Mouse (Mus musculus) liver, embryonic 14.5 days (tissue): ENCODE measurements around the gene Hipk2. TPM values are rescaled to one million over a fixed set of nuclear protein-coding genes. Genes with fewer than 3 reads are reported as not detected.

ENCODE experiments used
- ATAC-seq: fragments of 200-750 bp; cut with Nextera tagmentation; 2 replicates; pipeline ENCODE4 v1.8.0; 2017; ENCODE audit warnings: moderate number of reproducible peaks, mild to moderate bottlenecking, moderate library complexity; ENCODE audit not compliant: insufficient read depth
- DNase-seq, 3 experiments: peaks; one replicate each; pipeline ENCODE4 v3.0.0-alpha.2; 2012 to 2013; ENCODE audit warnings: low read depth in 3 of 3, low spot score in 3 of 3
- H3K27ac ChIP-seq: fragments of 300-500 bp; sonication (generic); 2 replicates; pipeline ENCODE4 v1.5.1; 2014; ENCODE audit warnings: moderate library complexity, mild to moderate bottlenecking, control low read depth, inconsistent platforms
- H3K27me3 ChIP-seq: fragments of 300-500 bp; sonication (generic); 2 replicates; pipeline ENCODE4 v1.6.1; 2014; ENCODE audit warnings: mild to moderate bottlenecking, low read length, moderate library complexity; ENCODE audit not compliant: control insufficient read depth, insufficient read depth
- H3K36me3 ChIP-seq: fragments of 300-500 bp; sonication (generic); replicated peaks from 2 replicates; pipeline ENCODE4 v1.6.1; 2014; ENCODE audit warnings: low read depth; ENCODE audit not compliant: control insufficient read depth, insufficient read depth
- H3K4me1 ChIP-seq, 2 experiments: fragments of 200-500 bp in 1 of 2; fragments of 300-500 bp in 1 of 2; sonication (generic) in 1 of 2; replicated peaks; 2 replicates each; pipeline ENCODE4 v1.6.1; 2012 to 2014; ENCODE audit warnings: antibody characterized with exemption in 1 of 2, inconsistent platforms in 1 of 2, low read length in 1 of 2; ENCODE audit not compliant: control insufficient read depth in 2 of 2, insufficient read depth in 2 of 2
- H3K4me2 ChIP-seq: fragments of 300-500 bp; sonication (generic); 2 replicates; pipeline ENCODE4 v1.6.1; 2014; ENCODE audit warnings: low read depth, mild to moderate bottlenecking, control low read depth, moderate library complexity
- H3K4me3 ChIP-seq, 2 experiments: fragments of 200-500 bp in 1 of 2; fragments of 300-500 bp in 1 of 2; sonication (generic) in 1 of 2; 2 replicates each; pipeline ENCODE4 v1.5.1; 2012 to 2014; ENCODE audit warnings: low read depth in 2 of 2, low read length in 2 of 2, mild to moderate bottlenecking in 2 of 2, control low read depth in 1 of 2, inconsistent platforms in 1 of 2, moderate library complexity in 1 of 2; ENCODE audit not compliant: insufficient read depth in 1 of 2
- H3K9ac ChIP-seq: fragments of 300-500 bp; sonication (generic); replicated peaks from 2 replicates; pipeline ENCODE4 v1.6.1; 2014; ENCODE audit warnings: mild to moderate bottlenecking, control low read depth, moderate library complexity
- H3K9me3 ChIP-seq: fragments of 300-500 bp; sonication (generic); 2 replicates; pipeline ENCODE4 v1.6.1; 2016; ENCODE audit warnings: low read length, mixed read lengths; ENCODE audit not compliant: control insufficient read depth
- CTCF ChIP-seq: IDR thresholded peaks from 2 replicates; pipeline ENCODE4 v1.5.1; 2016; ENCODE audit warnings: antibody characterized with exemption, low read depth, control low read depth
- EP300 ChIP-seq: IDR thresholded peaks from 2 replicates; pipeline ENCODE4 v1.6.1; 2016; ENCODE audit warnings: antibody characterized with exemption, low read depth
- WGBS: fragments of 180-500 bp; shearing (Covaris S2); extraction: QIAGEN DNeasy Blood & Tissue Kit; methylation state at CpG from one replicate; pipeline ENCODE4 v1.1.7; 2014; ENCODE audit not compliant: insufficient replicate concordance; 5-methylcytosine and 5-hydroxymethylcytosine counted together
- polyA plus RNA-seq, 2 experiments: library from polyadenylated mRNA; depleted of rRNA in 1 of 2; stranded (reverse) in 1 of 2; unstranded in 1 of 2; fragments of >200 nt; fragmentation: Nextera tagmentation in 1 of 2; extraction: Ambion mirVana in 1 of 2; gene quantifications; 2 replicates each; pipeline versions ENCODE4 v1.2.1 to v1.2.3; 2012 to 2014

Gene Hipk2
- polyA plus RNA-seq, 2 experiments: 10.7 to 13.0 TPM

DNA sequence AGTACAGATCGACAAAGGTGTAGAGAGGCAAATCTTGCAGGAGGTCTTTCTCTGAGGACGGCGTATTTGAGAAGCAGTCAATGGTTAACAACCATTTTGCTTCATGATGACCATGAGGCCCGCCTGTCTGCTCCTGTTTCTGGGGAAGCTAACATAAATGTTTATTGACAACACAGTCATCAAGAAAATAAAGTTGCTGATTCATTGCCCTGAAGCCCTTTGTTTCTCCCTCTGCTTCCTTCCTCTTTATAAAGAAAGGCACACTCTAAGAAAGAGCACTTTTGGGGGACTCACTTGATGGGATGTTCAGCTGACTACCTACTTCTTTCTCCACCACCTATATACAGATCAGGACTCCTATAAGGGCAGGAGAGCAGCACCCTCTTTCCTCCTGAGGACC, 42.8 kb upstream of the Hipk2 start:
- no peaks in the 10 kb centered on the region for H3K36me3 ChIP-seq
- H3K4me3 ChIP-seq: no peak overlapping the region
- no peak for TF ChIP-seq EP300
- TF ChIP-seq CTCF: no peak
- WGBS: 65% methylated on average over 4 of the region's 4 CpGs
- H3K9me3 ChIP-seq: no peaks in the 10 kb centered on the region
- H3K27ac ChIP-seq: peak overlapping the region; percentile 99
- DNase-seq: no peak
- H3K27me3 ChIP-seq: no peaks in the 10 kb centered on the region
- peak overlapping the region; percentile 69 for H3K4me2 ChIP-seq
- peak overlapping the region; percentile 65 for H3K9ac ChIP-seq
- H3K4me1 ChIP-seq: peaks cover 97 to 100% of the 10 kb centered on the region in 2 experiments
- ATAC-seq: no peak

DNA sequence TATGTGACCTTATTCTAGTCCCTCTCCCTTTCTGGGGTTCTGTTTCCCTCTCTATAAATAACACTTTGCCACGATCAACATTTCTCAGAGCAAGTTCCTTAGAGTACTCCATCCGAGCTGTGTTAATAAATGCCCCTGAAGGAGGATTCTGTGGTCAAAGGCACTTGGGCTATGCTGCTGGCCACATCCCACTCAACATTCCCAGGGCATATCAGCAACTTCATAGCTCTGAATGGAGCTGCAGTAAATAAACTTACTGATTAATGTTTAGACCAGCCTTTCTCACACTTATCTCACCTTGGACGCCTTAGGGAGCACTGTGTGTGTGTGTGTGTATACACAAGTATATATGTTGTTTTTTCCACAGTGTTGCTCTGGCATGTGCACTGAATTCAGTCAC, 41.5 kb upstream of the Hipk2 start:
- WGBS: 45% methylated on average over 3 of the region's 3 CpGs
- Histone ChIP-seq H3K9ac (peak overlapping the region; percentile 65), H3K27me3 (no peaks in the 10 kb centered on the region), H3K36me3 (no peaks in the 10 kb centered on the region), H3K9me3 (no peaks in the 10 kb centered on the region), H3K4me2 (peak overlapping the region; percentile 69), H3K27ac (peak overlapping the region; percentile 99), H3K4me1 (peaks cover 98 to 100% of the 10 kb centered on the region in 2 experiments), H3K4me3 (no peak overlapping the region)
- ATAC-seq (no peak), DNase-seq (no peak)
- TF ChIP-seq CTCF: no peak
- TF ChIP-seq EP300: no peak

DNA sequence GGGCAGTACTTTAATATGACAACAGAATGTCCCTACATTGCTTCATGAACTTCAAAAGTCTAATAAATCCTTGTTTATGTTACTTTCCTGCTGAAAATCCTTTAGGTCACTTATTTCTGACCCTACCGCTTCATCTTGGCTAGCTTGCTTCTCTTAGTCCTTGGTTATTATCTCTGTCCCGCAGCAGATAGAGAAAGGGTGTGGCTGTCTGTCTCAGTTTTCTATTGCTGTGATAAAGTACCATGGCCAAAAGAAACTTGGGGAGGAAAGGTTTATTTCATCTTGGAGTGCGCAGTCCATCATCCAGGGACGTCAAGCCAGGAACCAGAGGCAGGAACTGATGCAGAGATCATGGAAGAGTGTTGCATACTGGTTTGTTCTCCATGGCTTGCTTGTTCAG, 40.6 kb upstream of the Hipk2 start:
- Histone ChIP-seq H3K27ac (peak overlapping the region; percentile 99), H3K4me1 (peaks cover 98 to 100% of the 10 kb centered on the region in 2 experiments), H3K9me3 (no peaks in the 10 kb centered on the region), H3K27me3 (no peaks in the 10 kb centered on the region), H3K4me2 (peak overlapping the region; percentile 69), H3K36me3 (no peaks in the 10 kb centered on the region), H3K4me3 (peak overlapping the region; percentile 18 to 22; a peak in 3 of 4 replicates), H3K9ac (peak overlapping the region; percentile 65)
- 19% methylated on average over 4 of the region's 4 CpGs for WGBS
- TF ChIP-seq EP300 (peak; percentile 93), CTCF (no peak)
- peak; percentile 17; the same call in 1 of the 2 replicates for ATAC-seq
- peak; percentile 77 to 83 (median 80) for DNase-seq

DNA sequence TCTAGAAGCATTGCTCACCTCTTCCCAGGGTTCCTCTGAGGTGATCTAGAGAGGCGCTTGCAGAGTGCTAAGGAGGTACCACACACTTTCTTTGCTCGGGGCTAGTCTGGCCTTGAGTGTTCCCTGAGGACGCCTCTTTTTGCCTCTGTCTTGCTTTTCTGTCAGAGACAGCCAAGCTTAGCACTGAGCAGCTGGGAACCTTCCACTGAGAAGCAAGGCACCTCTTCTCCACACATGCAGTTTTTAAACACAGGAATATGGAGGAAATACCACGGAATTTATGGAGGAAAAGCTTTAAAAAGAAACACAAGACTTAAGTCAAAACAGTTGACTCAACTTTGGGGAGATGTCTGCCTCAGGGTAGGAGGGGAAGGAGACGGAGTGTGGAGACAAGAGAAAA, 39.8 kb upstream of the Hipk2 start:
- Histone ChIP-seq H3K9me3 (no peaks in the 10 kb centered on the region), H3K36me3 (no peaks in the 10 kb centered on the region), H3K9ac (peak overlapping the region; percentile 65), H3K4me2 (peak overlapping the region; percentile 69), H3K4me1 (peaks cover 98% of the 10 kb centered on the region in 2 experiments), H3K4me3 (no peak overlapping the region), H3K27ac (peak overlapping the region; percentile 99), H3K27me3 (no peaks in the 10 kb centered on the region)
- ATAC-seq (no peak), DNase-seq (no peak)
- WGBS: 79% methylated on average over 5 of the region's 5 CpGs
- TF ChIP-seq EP300 (no peak), CTCF (no peak)

DNA sequence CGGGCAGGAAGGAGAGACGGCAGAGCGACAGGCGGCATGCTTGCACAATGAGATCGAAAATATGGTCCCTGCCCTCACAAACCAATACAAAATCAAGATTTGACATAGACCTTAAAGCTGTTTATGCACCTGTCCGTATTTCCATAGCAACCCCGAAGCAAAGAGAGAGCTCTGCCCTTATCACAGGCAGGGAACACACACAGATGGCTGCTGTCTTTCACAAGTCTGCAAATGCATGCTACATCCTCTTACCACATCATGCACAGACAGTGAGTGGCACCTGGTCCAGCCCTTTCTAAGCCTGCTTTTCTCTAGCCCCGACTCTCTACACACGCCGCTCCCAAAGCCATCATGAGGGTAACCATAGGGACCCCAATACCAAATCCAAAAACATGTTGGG, 38.2 kb upstream of the Hipk2 start:
- Histone ChIP-seq H3K27me3 (no peaks in the 10 kb centered on the region), H3K9me3 (no peaks in the 10 kb centered on the region), H3K4me2 (no peak overlapping the region), H3K9ac (no peak overlapping the region), H3K4me1 (peaks cover 97 to 98% of the 10 kb centered on the region in 2 experiments), H3K27ac (peak overlapping the region; percentile 99), H3K36me3 (no peaks in the 10 kb centered on the region), H3K4me3 (no peak overlapping the region)
- no peak for ATAC-seq
- TF ChIP-seq CTCF: no peak
- no peak for TF ChIP-seq EP300
- WGBS: 78% methylated on average over 10 of the region's 10 CpGs
- no peak for DNase-seq
